Mouse (Mus musculus) CH12.LX (cell line): ENCODE measurements around the gene Rasgrp2. TPM values are rescaled to one million over a fixed set of nuclear protein-coding genes. Genes with fewer than 3 reads are reported as not detected.

Experiments used
- DNase-seq: peaks from one replicate; pipeline ENCODE4 v3.0.0-alpha.2; 2013; ENCODE audit errors: extremely low read depth
- H3K27ac ChIP-seq: 2 replicates; pipeline ENCODE4 v1.5.1; 2012; ENCODE audit warnings: low read depth, mild to moderate bottlenecking, control low read depth, moderate library complexity; ENCODE audit not compliant: insufficient read depth
- H3K27me3 ChIP-seq: replicated peaks from 2 replicates; pipeline ENCODE3; 2012; ENCODE audit warnings: inconsistent platforms
- H3K36me3 ChIP-seq, 2 experiments: replicated peaks in 1 of 2; 2 replicates each; pipeline versions ENCODE3 to v1.6.1; 2012; ENCODE audit warnings: inconsistent platforms in 1 of 2, low read length in 1 of 2, mild to moderate bottlenecking in 1 of 2, mixed read lengths in 1 of 2, moderate library complexity in 1 of 2; ENCODE audit not compliant: control insufficient read depth in 1 of 2, insufficient read depth in 1 of 2
- H3K4me1 ChIP-seq, 2 experiments: 2 replicates each; pipeline ENCODE4 v1.6.1; 2012; ENCODE audit warnings: inconsistent platforms in 1 of 2, moderate library complexity in 1 of 2; ENCODE audit not compliant: insufficient read depth in 2 of 2, control insufficient read depth in 1 of 2
- H3K4me2 ChIP-seq: 2 replicates; pipeline ENCODE4 v1.6.1; 2012; ENCODE audit warnings: low read depth, mild to moderate bottlenecking, control low read depth; ENCODE audit not compliant: poor library complexity, insufficient read depth, severe bottlenecking
- H3K4me3 ChIP-seq, 3 experiments: fragments of 150-350 bp in 1 of 3; sonication (generic) in 1 of 3; replicated peaks in 1 of 3; 2 replicates each; pipeline versions ENCODE3 to v1.5.1; 2011 to 2012; ENCODE audit warnings: low read depth in 2 of 3, low read length in 2 of 3, mild to moderate bottlenecking in 2 of 3, moderate library complexity in 2 of 3, control low read depth in 1 of 3, improper control_type of control experiment in 1 of 3, inconsistent platforms in 1 of 3, mixed read lengths in 1 of 3; ENCODE audit not compliant: poor library complexity in 1 of 3
- H3K79me2 ChIP-seq: replicated peaks from 2 replicates; pipeline ENCODE4 v1.6.1; 2012; ENCODE audit warnings: mild to moderate bottlenecking, moderate library complexity; ENCODE audit not compliant: control insufficient read depth, poor library complexity, insufficient read depth, severe bottlenecking; ENCODE audit errors: extremely low read depth
- H3K9ac ChIP-seq: 2 replicates; pipeline ENCODE4 v1.6.1; 2012; ENCODE audit warnings: low read depth, mild to moderate bottlenecking, control low read depth, moderate library complexity; ENCODE audit not compliant: insufficient read depth
- H3K9me3 ChIP-seq: replicated peaks from 2 replicates; pipeline ENCODE3; 2012; ENCODE audit warnings: low read length, inconsistent platforms, mixed read lengths
- CTCF ChIP-seq, 2 experiments: IDR thresholded peaks in 1 of 2; conservative IDR thresholded peaks in 1 of 2; 2 replicates each; pipeline ENCODE4 v1.5.1; 2011 to 2012; ENCODE audit warnings: low read depth in 2 of 2, low read length in 2 of 2, improper control_type of control experiment in 1 of 2, inconsistent platforms in 1 of 2, mild to moderate bottlenecking in 1 of 2, moderate library complexity in 1 of 2
- EP300 ChIP-seq: IDR thresholded peaks from 2 replicates; pipeline ENCODE4 v1.6.1; 2011; ENCODE audit warnings: low read length, improper control_type of control experiment
- HCFC1 ChIP-seq: IDR thresholded peaks from 2 replicates; pipeline ENCODE4 v1.6.1; 2012; ENCODE audit warnings: low read depth, mild to moderate bottlenecking, inconsistent platforms, low read length, improper control_type of control experiment
- IRF4 ChIP-seq: IDR thresholded peaks from 2 replicates; pipeline ENCODE4 v1.6.1; 2014; ENCODE audit warnings: low read depth, mild to moderate bottlenecking, inconsistent platforms, low read length, improper control_type of control experiment
- JUND ChIP-seq: conservative IDR thresholded peaks from 2 replicates; pipeline ENCODE4 v1.6.1; 2011; ENCODE audit warnings: low read depth, low read length, improper control_type of control experiment
- KAT2A ChIP-seq: IDR thresholded peaks from 2 replicates; pipeline ENCODE4 v1.6.1; 2012; ENCODE audit warnings: low read length, improper control_type of control experiment, inconsistent platforms; ENCODE audit not compliant: insufficient replicate concordance
- NRF1 ChIP-seq: IDR thresholded peaks from 2 replicates; pipeline ENCODE4 v1.6.1; 2014; ENCODE audit warnings: low read depth, mild to moderate bottlenecking, inconsistent platforms, low read length, improper control_type of control experiment, moderate library complexity
- POLR2A ChIP-seq: IDR thresholded peaks from 2 replicates; pipeline ENCODE4 v1.6.1; 2011; ENCODE audit warnings: low read depth, mild to moderate bottlenecking, improper control_type of control experiment, low read length
- POLR2AphosphoS2 ChIP-seq: IDR thresholded peaks from 2 replicates; pipeline ENCODE4 v1.6.1; 2011; ENCODE audit warnings: low read depth, low read length, improper control_type of control experiment
- RAD21 ChIP-seq: IDR thresholded peaks from 2 replicates; pipeline ENCODE4 v1.6.1; 2011; ENCODE audit warnings: low read depth, mild to moderate bottlenecking, low read length, improper control_type of control experiment, moderate library complexity
- SIN3A ChIP-seq: IDR thresholded peaks from 2 replicates; pipeline ENCODE4 v1.6.1; 2012; ENCODE audit warnings: low read length, improper control_type of control experiment, inconsistent platforms
- TCF12 ChIP-seq: IDR thresholded peaks from 2 replicates; pipeline ENCODE4 v1.6.1; 2014; ENCODE audit warnings: low read depth, mild to moderate bottlenecking, inconsistent platforms, low read length, improper control_type of control experiment
- USF1 ChIP-seq: IDR thresholded peaks from 2 replicates; pipeline ENCODE4 v1.6.1; 2014; ENCODE audit warnings: low read depth, mild to moderate bottlenecking, inconsistent platforms, low read length, improper control_type of control experiment
- USF2 ChIP-seq: conservative IDR thresholded peaks from 2 replicates; pipeline ENCODE4 v1.6.1; 2011; ENCODE audit warnings: low read depth, low read length, improper control_type of control experiment
- ZKSCAN1 ChIP-seq: IDR thresholded peaks from 2 replicates; pipeline ENCODE4 v1.6.1; 2012; ENCODE audit warnings: low read depth, inconsistent platforms, low read length, improper control_type of control experiment, borderline replicate concordance
- ZNF384 ChIP-seq: IDR thresholded peaks from 2 replicates; pipeline ENCODE4 v1.6.1; 2012; ENCODE audit warnings: low read depth, low read length, improper control_type of control experiment, inconsistent platforms
- dilution Hi-C: fragments of 300-500 bp; cut with MboI; formaldehyde crosslinking; loops from 2 replicates; pipeline ENCODE4 v1.14.3; 2020; ENCODE audit warnings: low sequenced_read_pairs; ENCODE audit not compliant: extremely low pct_unique_long_range_greater_than_20kb, extremely low pct_ligation_motif_present
- in situ Hi-C: fragments of 300-500 bp; cut with MboI; formaldehyde crosslinking; loops from 3 replicates; pipeline ENCODE4 v1.14.3; 2019; ENCODE audit warnings: low sequenced_read_pairs, low pct_ligation_motif_present, low pct_unique_long_range_greater_than_20kb, mixed read lengths
- polyA plus RNA-seq: library from polyadenylated mRNA; unstranded; fragments of >175 nt; gene quantifications from 2 replicates; pipeline ENCODE4 v1.2.1, GENCODE M21; 2012; ENCODE audit warnings: low read depth; ENCODE audit not compliant: insufficient read length
- total RNA-seq, 2 experiments: library from RNA; depleted of rRNA; stranded (reverse); fragments of 300-350 nt in 1 of 2; fragments of >200 nt in 1 of 2; gene quantifications; 2 replicates each; pipeline ENCODE4 v1.2.3; 2012 to 2014

Rasgrp2 gene
- total and polyA plus RNA-seq, 3 experiments, result 9.3 to 26.0 (median 16.9) TPM

DNA sequence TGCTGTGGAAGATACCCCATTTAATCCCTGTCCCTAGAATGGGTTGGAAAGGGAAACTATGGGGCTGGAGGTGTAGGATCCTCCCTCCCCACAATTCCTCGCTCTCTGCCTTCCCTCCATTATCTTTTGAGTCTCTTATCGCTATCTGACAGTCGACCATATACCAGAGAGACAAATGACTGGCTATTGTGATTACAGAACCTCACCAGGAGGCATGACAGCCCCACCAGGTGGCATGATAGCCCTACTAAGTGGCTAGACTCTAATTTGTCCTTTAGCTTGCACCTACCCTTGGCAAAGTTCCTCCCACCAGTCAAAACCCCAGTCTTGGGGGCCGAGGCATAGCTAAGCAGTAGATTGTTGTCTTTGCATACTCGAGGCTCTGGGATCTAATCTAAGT, 49.6 kb downstream of the Rasgrp2 start:
- TF ChIP-seq RAD21 (peak; percentile 9), ZKSCAN1 (peak; percentile 61), NRF1 (no peak), IRF4 (no peak), CTCF (conservative IDR thresholded peaks at IDR 0.05 in 1 of 2, IDR thresholded peaks at IDR 0.05 in 1 of 2; ENCODE audit: low read depth in 2 of 2, low read length in 2 of 2) (peak in 1 of 2 experiments; percentile 21; a peak in 1 of 4 replicates), HCFC1 (no peak)
- Histone ChIP-seq H3K79me2 (no peaks in the 10 kb centered on the region), H3K9me3 (no peaks in the 10 kb centered on the region), H3K4me1 (peaks cover 14 to 56% of the 10 kb centered on the region in 2 experiments), H3K4me2 (peak overlapping the region; percentile 97), H3K36me3 (no peaks in the 10 kb centered on the region), H3K27ac (no peak overlapping the region), H3K4me3 (peak overlapping the region in 2 of 3 experiments; percentile 23 to 48), H3K27me3 (peaks cover 59% of the 10 kb centered on the region), H3K9ac (no peak overlapping the region)
- DNase-seq, result no peak
- in situ Hi-C loops, result no loop called here
- dilution Hi-C loops, result no loop called here

DNA sequence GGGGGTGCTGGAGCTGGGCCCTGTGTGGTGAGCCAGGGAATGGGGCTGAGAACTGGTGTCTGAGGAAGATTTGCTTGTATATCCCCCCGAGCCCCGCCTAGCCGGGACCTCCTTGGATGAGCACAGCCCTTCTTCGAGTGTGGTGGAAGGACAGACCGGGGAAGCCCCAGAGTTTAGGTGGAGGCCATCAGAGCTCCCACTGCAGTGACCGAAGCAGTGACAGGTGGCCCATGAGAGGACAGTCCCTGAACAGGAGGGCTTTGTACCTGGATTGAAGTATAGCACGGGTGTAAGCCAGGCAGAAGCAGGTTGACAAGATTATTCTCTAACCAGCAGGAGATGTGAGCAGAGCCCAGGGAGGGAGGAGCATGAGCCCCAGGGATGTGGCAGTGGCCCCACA, 50.7 kb downstream of the Rasgrp2 start:
- no peak overlapping the region for H3K27ac ChIP-seq
- no peak for TF ChIP-seq POLR2A
- no peak for TF ChIP-seq SIN3A
- TF ChIP-seq POLR2AphosphoS2, result no peak
- no peak for TF ChIP-seq USF2
- TF ChIP-seq KAT2A, result no peak
- TF ChIP-seq JUND, result no peak
- TF ChIP-seq USF1, result no peak
- no peak for TF ChIP-seq TCF12
- no peak for TF ChIP-seq ZNF384
- no peak for TF ChIP-seq RAD21
- TF ChIP-seq EP300, result no peak
- H3K9ac ChIP-seq, result no peak overlapping the region
- dilution Hi-C loops (no loop called here), in situ Hi-C loops (no loop called here)
- H3K79me2 ChIP-seq, result no peaks in the 10 kb centered on the region
- H3K4me3 ChIP-seq, result no peak overlapping the region
- no peak for DNase-seq
- H3K9me3 ChIP-seq, result no peaks in the 10 kb centered on the region
- H3K27me3 ChIP-seq, result peaks cover 51% of the 10 kb centered on the region
- peaks cover 17 to 67% of the 10 kb centered on the region in 2 experiments for H3K4me1 ChIP-seq
- H3K36me3 ChIP-seq, result no peaks in the 10 kb centered on the region
- no peak overlapping the region for H3K4me2 ChIP-seq
